Mouse (Mus musculus) liver, postnatal 0 days (tissue): Measurements from ENCODE around the gene Foxf2.

ENCODE experiments used
- CTCF ChIP-seq: sonication (generic); IDR thresholded peaks from 2 replicates; pipeline ENCODE4 v1.5.1; 2016; ENCODE audit warnings: antibody characterized with exemption, low read depth
- EP300 ChIP-seq: IDR thresholded peaks from 2 replicates; pipeline ENCODE4 v1.6.1; 2016; ENCODE audit warnings: antibody characterized with exemption, low read depth, mild to moderate bottlenecking

DNA sequence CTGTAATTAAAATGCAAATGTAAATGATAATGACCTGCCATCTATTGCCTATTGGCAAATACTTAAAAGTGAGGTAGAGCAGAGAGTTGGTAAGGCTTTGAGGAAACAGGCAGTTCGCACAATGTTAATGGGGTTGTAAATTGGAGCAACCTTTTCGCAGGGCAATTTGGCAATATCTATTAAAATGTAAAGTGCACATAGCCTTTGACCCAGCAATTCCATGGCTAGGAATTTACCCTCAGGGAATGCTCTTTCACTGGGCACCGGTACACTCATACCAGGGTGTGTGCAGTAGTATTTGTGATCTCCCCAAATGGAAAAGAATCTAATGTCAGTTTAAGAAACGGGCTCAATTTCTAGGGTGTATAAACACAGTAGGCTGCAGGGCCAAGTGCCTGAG is 48.9 kb upstream of the Foxf2 start:
- TF ChIP-seq CTCF (no peak), EP300 (no peak)
